Mouse (Mus musculus): ENCODE data around the gene Fto. TPM values are rescaled to one million over a fixed set of nuclear protein-coding genes. Genes with fewer than 3 reads are reported as not detected.

Gene Fto
- polyA plus RNA-seq, 1 experiment from 2014 or later: 72.1 TPM

- Histone ChIP-seq H3K27me3 (ENCODE audit: control insufficient read depth, insufficient read depth, low read length) (no peaks in the 10 kb centered on the region), H3K9ac (ENCODE audit: low read length) (no peak overlapping the region), H3K36me3 (ENCODE audit: control insufficient read depth, insufficient read depth) (no peaks in the 10 kb centered on the region), H3K4me2 (ENCODE audit: low read depth, low read length) (no peak overlapping the region), H3K27ac (ENCODE audit: low read length) (no peak overlapping the region), H3K4me3 (ENCODE audit: low read length) (no peak overlapping the region), H3K9me3 (replicated peaks; ENCODE audit: control insufficient read depth, low read length) (no peaks in the 10 kb centered on the region), H3K4me1 (ENCODE audit: control insufficient read depth, insufficient read depth, low read length) (peaks cover 3% of the 10 kb centered on the region)
- ATAC-seq (replicated peaks; ENCODE audit: extremely low read depth, insufficient read depth, low FRiP score): no peak
- 65% methylated on average over 5 of the region's 5 CpGs for WGBS
Measured at GRCm38 (mm10) chr8:91534752-91535151, 221.4 kb downstream of the Fto start.

- 73% methylated on average over 9 of the region's 9 CpGs for WGBS
Measured at GRCm38 (mm10) chr8:91538109-91538508, 224.8 kb downstream of the Fto start.

GRCm38 (mm10) chr8:91538892-91539291 lies 225.6 kb downstream of the Fto start:
- WGBS: 75% methylated on average over 5 of the region's 5 CpGs
- Histone ChIP-seq H3K27me3 (ENCODE audit: control insufficient read depth, insufficient read depth, low read length) (no peaks in the 10 kb centered on the region), H3K9ac (ENCODE audit: low read length) (no peak overlapping the region), H3K4me1 (ENCODE audit: control insufficient read depth, insufficient read depth, low read length) (no peaks in the 10 kb centered on the region), H3K4me2 (ENCODE audit: low read depth, low read length) (no peak overlapping the region), H3K36me3 (ENCODE audit: control insufficient read depth, insufficient read depth) (no peaks in the 10 kb centered on the region), H3K27ac (ENCODE audit: low read length) (no peak overlapping the region), H3K4me3 (ENCODE audit: low read length) (no peak overlapping the region), H3K9me3 (replicated peaks; ENCODE audit: control insufficient read depth, low read length) (no peaks in the 10 kb centered on the region)
- no peak for ATAC-seq (replicated peaks; ENCODE audit: extremely low read depth, insufficient read depth, low FRiP score)

More at GRCm38 (mm10) chr8:91538109-91538508, 224.8 kb downstream of the Fto start:
- no peak overlapping the region for H3K9ac ChIP-seq (ENCODE audit: low read length)
- H3K36me3 ChIP-seq (ENCODE audit: control insufficient read depth, insufficient read depth): no peaks in the 10 kb centered on the region
- H3K4me2 ChIP-seq (ENCODE audit: low read depth, low read length): no peak overlapping the region
- H3K9me3 ChIP-seq (replicated peaks; ENCODE audit: control insufficient read depth, low read length): no peaks in the 10 kb centered on the region
- no peak overlapping the region for H3K4me3 ChIP-seq (ENCODE audit: low read length)
- H3K27me3 ChIP-seq (ENCODE audit: control insufficient read depth, insufficient read depth, low read length): no peaks in the 10 kb centered on the region
- H3K4me1 ChIP-seq (ENCODE audit: control insufficient read depth, insufficient read depth, low read length): no peaks in the 10 kb centered on the region
- no peak for ATAC-seq (replicated peaks; ENCODE audit: extremely low read depth, insufficient read depth, low FRiP score)
- no peak overlapping the region for H3K27ac ChIP-seq (ENCODE audit: low read length)

GRCm38 (mm10) chr8:91539586-91539985 lies 226.3 kb downstream of the Fto start:
- Histone ChIP-seq H3K27me3 (ENCODE audit: control insufficient read depth, insufficient read depth, low read length) (no peaks in the 10 kb centered on the region), H3K9me3 (replicated peaks; ENCODE audit: control insufficient read depth, low read length) (no peaks in the 10 kb centered on the region), H3K4me2 (ENCODE audit: low read depth, low read length) (no peak overlapping the region), H3K36me3 (ENCODE audit: control insufficient read depth, insufficient read depth) (no peaks in the 10 kb centered on the region), H3K4me1 (ENCODE audit: control insufficient read depth, insufficient read depth, low read length) (no peaks in the 10 kb centered on the region), H3K9ac (ENCODE audit: low read length) (no peak overlapping the region), H3K27ac (ENCODE audit: low read length) (no peak overlapping the region), H3K4me3 (ENCODE audit: low read length) (no peak overlapping the region)
- 85% methylated on average over 8 of the region's 8 CpGs for WGBS
- no peak for ATAC-seq (replicated peaks; ENCODE audit: extremely low read depth, insufficient read depth, low FRiP score)

GRCm38 (mm10) chr8:91541229-91541628 lies 227.9 kb downstream of the Fto start:
- no peaks in the 10 kb centered on the region for H3K36me3 ChIP-seq (ENCODE audit: control insufficient read depth, insufficient read depth)
- H3K4me1 ChIP-seq (ENCODE audit: control insufficient read depth, insufficient read depth, low read length): peaks cover 6% of the 10 kb centered on the region; the same call in 1 of the 2 replicates
- no peak overlapping the region for H3K4me2 ChIP-seq (ENCODE audit: low read depth, low read length)
- H3K9ac ChIP-seq (ENCODE audit: low read length): no peak overlapping the region
- H3K4me3 ChIP-seq (ENCODE audit: low read length): no peak overlapping the region
- H3K27me3 ChIP-seq (ENCODE audit: control insufficient read depth, insufficient read depth, low read length): no peaks in the 10 kb centered on the region
- H3K9me3 ChIP-seq (replicated peaks; ENCODE audit: control insufficient read depth, low read length): no peaks in the 10 kb centered on the region
- H3K27ac ChIP-seq (ENCODE audit: low read length): no peak overlapping the region
- WGBS: 47% methylated on average over 3 of the region's 3 CpGs
- ATAC-seq (replicated peaks; ENCODE audit: extremely low read depth, insufficient read depth, low FRiP score): no peak

GRCm38 (mm10) chr8:91545561-91545960 lies 232.2 kb downstream of the Fto start:
- Histone ChIP-seq H3K9me3 (replicated peaks; ENCODE audit: control insufficient read depth, low read length) (no peaks in the 10 kb centered on the region), H3K4me2 (ENCODE audit: low read depth, low read length) (no peak overlapping the region), H3K36me3 (ENCODE audit: control insufficient read depth, insufficient read depth) (no peaks in the 10 kb centered on the region), H3K27ac (ENCODE audit: low read length) (no peak overlapping the region), H3K4me1 (ENCODE audit: control insufficient read depth, insufficient read depth, low read length) (peaks cover 10% of the 10 kb centered on the region; the same call in 1 of the 2 replicates), H3K4me3 (ENCODE audit: low read length) (no peak overlapping the region), H3K27me3 (ENCODE audit: control insufficient read depth, insufficient read depth, low read length) (no peaks in the 10 kb centered on the region), H3K9ac (ENCODE audit: low read length) (no peak overlapping the region)
- ATAC-seq (replicated peaks; ENCODE audit: extremely low read depth, insufficient read depth, low FRiP score): no peak
- WGBS: 68% methylated on average over 3 of the region's 3 CpGs

- ATAC-seq (replicated peaks; ENCODE audit: extremely low read depth, insufficient read depth, low FRiP score): no peak
- H3K27me3 ChIP-seq (ENCODE audit: control insufficient read depth, insufficient read depth, low read length): no peaks in the 10 kb centered on the region
- no peak overlapping the region for H3K4me3 ChIP-seq (ENCODE audit: low read length)
- peaks cover 13% of the 10 kb centered on the region for H3K4me1 ChIP-seq (ENCODE audit: control insufficient read depth, insufficient read depth, low read length)
- no peak overlapping the region for H3K9ac ChIP-seq (ENCODE audit: low read length)
- H3K9me3 ChIP-seq (replicated peaks; ENCODE audit: control insufficient read depth, low read length): no peaks in the 10 kb centered on the region
- 44% methylated on average over 8 of the region's 8 CpGs for WGBS
- no peak overlapping the region for H3K4me2 ChIP-seq (ENCODE audit: low read depth, low read length)
- H3K27ac ChIP-seq (ENCODE audit: low read length): no peak overlapping the region
- no peaks in the 10 kb centered on the region for H3K36me3 ChIP-seq (ENCODE audit: control insufficient read depth, insufficient read depth)
Measured at GRCm38 (mm10) chr8:91546599-91546998, 233.3 kb downstream of the Fto start.

- Histone ChIP-seq H3K27me3 (ENCODE audit: control insufficient read depth, insufficient read depth, low read length) (no peaks in the 10 kb centered on the region), H3K9me3 (replicated peaks; ENCODE audit: control insufficient read depth, low read length) (no peaks in the 10 kb centered on the region), H3K36me3 (ENCODE audit: control insufficient read depth, insufficient read depth) (no peaks in the 10 kb centered on the region), H3K4me2 (ENCODE audit: low read depth, low read length) (no peak overlapping the region), H3K9ac (ENCODE audit: low read length) (no peak overlapping the region), H3K4me1 (ENCODE audit: control insufficient read depth, insufficient read depth, low read length) (peaks cover 34% of the 10 kb centered on the region), H3K27ac (ENCODE audit: low read length) (no peak overlapping the region), H3K4me3 (ENCODE audit: low read length) (no peak overlapping the region)
- no peak for ATAC-seq (replicated peaks; ENCODE audit: extremely low read depth, insufficient read depth, low FRiP score)
- WGBS: 95% methylated on average over 1 of the region's 1 CpGs
Measured at GRCm38 (mm10) chr8:91550131-91550530, 236.8 kb downstream of the Fto start.

GRCm38 (mm10) chr8:91551166-91551765 lies 237.9 kb downstream of the Fto start:
- H3K27ac ChIP-seq (ENCODE audit: low read length): no peak overlapping the region
- H3K9me3 ChIP-seq (replicated peaks; ENCODE audit: control insufficient read depth, low read length): no peaks in the 10 kb centered on the region
- H3K4me1 ChIP-seq (ENCODE audit: control insufficient read depth, insufficient read depth, low read length): peaks cover 27% of the 10 kb centered on the region
- no peaks in the 10 kb centered on the region for H3K36me3 ChIP-seq (ENCODE audit: control insufficient read depth, insufficient read depth)
- no peak overlapping the region for H3K9ac ChIP-seq (ENCODE audit: low read length)
- WGBS: 72% methylated on average over 9 of the region's 9 CpGs
- H3K4me2 ChIP-seq (ENCODE audit: low read depth, low read length): no peak overlapping the region
- H3K4me3 ChIP-seq (ENCODE audit: low read length): no peak overlapping the region
- no peaks in the 10 kb centered on the region for H3K27me3 ChIP-seq (ENCODE audit: control insufficient read depth, insufficient read depth, low read length)
- ATAC-seq (replicated peaks; ENCODE audit: extremely low read depth, insufficient read depth, low FRiP score): no peak

All from heart, embryonic 16.5 days (tissue).